Mouse (Mus musculus) ovary, adult 18-20 months (tissue): ENCODE data around the gene Gfod1.
A peak's percentile ranks its signal among the peaks of the same experiment; 100 is the strongest.

ENCODE experiments used
- DNase-seq: peaks from one replicate; pipeline ENCODE4 v3.0.0; 2022; ENCODE audit warnings: low spot score, mixed read lengths

Gene Gfod1

GRCm38 (mm10) chr13:43203234-43203633 lies 100.7 kb downstream of the Gfod1 start:
- no peak for DNase-seq

- no peak for DNase-seq
Measured at GRCm38 (mm10) chr13:43202351-43202750, 101.6 kb downstream of the Gfod1 start.

- DNase-seq: no peak
Measured at GRCm38 (mm10) chr13:43201033-43201432, 102.9 kb downstream of the Gfod1 start.

DNA sequence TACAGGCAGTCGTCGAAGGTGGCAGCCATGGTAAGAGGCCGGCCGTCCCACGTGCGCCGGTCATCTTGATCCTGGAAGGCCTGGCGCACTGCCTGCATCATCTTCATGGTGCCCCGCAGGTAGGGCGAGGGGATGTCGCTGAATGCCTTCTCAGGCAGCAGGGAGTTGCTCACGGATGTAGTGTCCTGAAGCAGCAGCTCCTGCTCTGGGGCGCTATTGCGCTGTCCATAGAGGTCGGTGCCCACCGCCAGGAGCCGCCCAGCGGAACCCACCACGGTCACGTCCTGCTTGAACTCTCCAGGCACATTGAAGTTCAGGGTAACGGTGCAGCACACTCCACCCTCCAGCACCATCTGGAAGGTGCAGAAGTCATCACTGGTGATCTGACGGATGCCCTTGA lies 103.5 kb downstream of the Gfod1 start:
- DNase-seq: no peak

- DNase-seq: no peak
Measured at GRCm38 (mm10) chr13:43199749-43200148, 104.2 kb downstream of the Gfod1 start.

GRCm38 (mm10) chr13:43199282-43199681 lies 104.7 kb downstream of the Gfod1 start:
- no peak for DNase-seq

GRCm38 (mm10) chr13:43197187-43197586 lies 106.8 kb downstream of the Gfod1 start:
- no peak for DNase-seq

- peak; percentile 57 for DNase-seq
Measured at GRCm38 (mm10) chr13:43196000-43196399, 108.0 kb downstream of the Gfod1 start.

GRCm38 (mm10) chr13:43193932-43194331 lies 110.0 kb downstream of the Gfod1 start:
- no peak for DNase-seq

DNA sequence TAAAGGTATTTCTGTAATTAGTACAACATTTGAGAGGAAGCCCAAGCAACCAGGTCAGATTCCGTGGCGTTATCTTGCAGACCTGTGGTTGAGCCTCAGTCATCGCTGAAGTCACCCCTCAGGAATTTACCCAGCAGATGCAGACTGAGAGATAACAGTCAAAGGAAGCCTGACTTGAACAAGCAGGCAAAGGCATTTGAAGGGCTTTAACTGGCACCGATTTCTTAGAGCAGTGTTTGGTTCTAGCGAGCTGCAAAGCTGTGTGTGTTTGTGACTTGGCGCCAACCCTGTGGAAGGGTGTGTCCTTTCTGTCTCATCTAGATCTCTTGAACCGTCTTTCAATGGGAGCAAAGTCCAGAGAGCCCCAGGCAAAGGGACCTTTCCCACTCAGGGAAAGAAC lies 110.7 kb downstream of the Gfod1 start:
- DNase-seq: no peak

GRCm38 (mm10) chr13:43191741-43192192 lies 112.2 kb downstream of the Gfod1 start:
- peak; percentile 53 for DNase-seq

DNA sequence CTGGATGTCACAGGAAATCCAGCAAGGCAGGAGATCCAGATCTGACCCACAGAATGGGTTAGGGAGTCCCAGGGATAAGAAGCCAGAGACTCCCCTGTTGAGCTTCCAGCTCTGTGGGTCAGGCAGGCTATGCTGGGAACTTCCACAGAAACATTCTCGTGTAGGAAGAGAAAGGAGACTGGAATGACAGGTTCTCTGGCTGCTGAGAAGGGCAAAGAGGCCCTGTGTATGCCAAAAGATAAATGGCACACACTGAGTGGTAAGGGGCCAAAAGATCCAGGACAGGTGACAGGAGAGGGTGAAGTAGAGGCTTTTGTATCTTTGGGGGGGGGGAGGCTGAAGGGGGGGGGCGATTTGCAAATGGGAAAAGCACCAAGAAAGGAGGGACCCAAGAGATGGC lies 112.7 kb downstream of the Gfod1 start:
- no peak for DNase-seq

DNA sequence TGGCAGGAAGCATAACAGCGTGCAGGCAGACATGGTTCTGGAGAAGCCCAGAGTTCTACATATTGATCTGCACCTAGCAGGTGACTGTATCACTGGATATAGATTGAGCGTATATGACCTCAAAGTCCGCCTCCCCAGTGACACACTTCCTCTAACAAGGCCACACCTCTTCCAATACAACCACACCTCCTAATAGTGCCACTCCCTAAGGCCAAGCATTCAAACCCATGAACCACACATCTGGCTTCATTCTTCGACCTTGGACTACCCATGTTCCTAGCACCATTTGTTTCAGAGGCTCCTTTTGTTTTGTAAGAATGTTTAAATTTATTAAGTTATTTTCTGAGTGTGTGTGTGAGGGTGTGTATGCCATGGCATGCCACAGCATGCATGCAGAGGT lies 116.2 kb downstream of the Gfod1 start:
- DNase-seq: no peak

- DNase-seq: no peak
Measured at GRCm38 (mm10) chr13:43183248-43184055, 120.5 kb downstream of the Gfod1 start.

GRCm38 (mm10) chr13:43182465-43183201 lies 121.3 kb downstream of the Gfod1 start:
- DNase-seq: peak; percentile 43

GRCm38 (mm10) chr13:43181104-43181503 lies 122.9 kb downstream of the Gfod1 start:
- DNase-seq: no peak

GRCm38 (mm10) chr13:43177317-43177716 lies 126.7 kb downstream of the Gfod1 start:
- no peak for DNase-seq

GRCm38 (mm10) chr13:43176676-43177075 lies 127.3 kb downstream of the Gfod1 start:
- DNase-seq: no peak

DNA sequence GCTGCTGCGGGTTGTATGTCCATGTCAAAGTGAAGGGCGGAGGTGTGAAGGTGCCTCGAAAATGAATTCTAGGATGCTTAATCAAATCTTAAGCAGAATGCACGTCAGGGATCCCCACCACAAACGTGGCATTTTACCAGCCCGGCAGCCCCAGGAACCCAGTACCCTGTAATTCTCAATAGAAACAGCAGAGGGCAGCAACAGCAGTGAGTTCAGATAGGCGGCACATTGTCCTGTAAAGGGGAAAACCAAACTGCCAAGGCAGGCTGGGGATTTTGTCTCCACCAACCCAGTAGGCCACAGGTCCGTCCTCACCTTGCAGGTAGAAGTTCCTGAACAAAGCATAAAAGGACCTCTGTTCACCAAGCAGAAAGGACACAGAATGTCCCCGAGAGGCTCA lies 130.7 kb downstream of the Gfod1 start:
- DNase-seq: peak; percentile 33

DNA sequence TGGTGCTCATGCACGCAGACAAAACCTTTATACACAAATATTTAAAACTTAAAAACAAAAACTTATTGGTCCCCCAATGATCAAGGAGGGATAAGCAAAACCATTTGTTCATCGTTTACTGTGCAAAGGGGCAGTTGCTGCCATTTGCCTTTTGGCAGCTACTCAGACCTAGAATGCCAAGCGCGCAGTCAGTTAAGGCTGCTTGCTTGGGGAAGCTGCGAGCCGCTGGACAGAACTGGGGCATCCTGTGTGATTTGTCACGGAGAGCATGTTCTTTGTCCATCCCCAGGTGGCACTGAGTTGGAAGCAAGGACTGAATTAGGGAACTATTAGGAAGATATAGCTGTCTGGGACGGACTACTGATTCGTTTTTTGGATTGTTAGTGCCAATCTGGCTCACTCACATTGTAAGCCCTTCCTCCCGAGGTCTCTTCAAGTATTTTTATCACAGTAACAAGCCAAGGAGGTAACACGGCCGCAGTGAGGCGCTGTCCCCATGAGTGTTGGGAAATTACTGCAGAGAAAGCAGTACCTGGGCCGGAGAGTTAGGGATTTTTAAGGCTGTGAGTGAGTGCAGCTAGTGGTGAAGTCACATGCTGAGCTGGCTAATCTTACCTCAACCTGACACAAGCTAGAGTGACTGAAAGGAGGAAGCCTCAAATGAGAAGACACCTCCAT lies 131.8 kb downstream of the Gfod1 start:
- no peak for DNase-seq

- peak; percentile 96 for DNase-seq
Measured at GRCm38 (mm10) chr13:43171020-43171710, 132.8 kb downstream of the Gfod1 start, which contains the start of gene Tbc1d7. Tbc1d7 (minus strand) TSS chr13:43171501.

DNA sequence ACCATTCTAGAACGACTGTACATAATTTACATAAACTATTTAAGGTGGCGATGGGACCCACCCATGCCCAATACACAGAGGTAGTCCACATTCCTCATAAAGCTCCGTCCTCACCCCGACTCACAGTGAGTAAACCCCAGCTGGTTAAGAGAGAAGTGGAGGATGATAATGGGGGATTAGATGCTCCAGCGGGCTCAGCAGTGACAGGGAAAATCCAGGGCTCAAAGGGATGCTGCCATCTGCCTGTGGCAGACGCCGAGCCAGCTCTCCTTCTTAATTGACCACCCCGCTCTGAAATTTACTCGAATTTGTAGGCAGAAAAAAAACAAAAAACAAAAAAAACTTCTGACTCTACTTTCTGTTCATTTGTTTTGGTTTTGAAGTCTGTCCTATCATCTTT lies 136.3 kb downstream of the Gfod1 start:
- DNase-seq: no peak
